11 mouse cellular contexts compared by ENCODE assay signal in genomic region chr2:74747006-74747405, GRCm38 (mm10). TPM values are rescaled to one million over a fixed set of nuclear protein-coding genes. Genes with fewer than 3 reads are reported as not detected.
A peak's percentile ranks its signal among the peaks of the same experiment; 100 is the strongest.
DNase-seq lines count a peak whose midpoint lies in the region; ATAC-seq and TF ChIP-seq lines count a peak whose summit lies in the region.
"Had no signal": no experiment of that assay in that cellular context is flagged by ENCODE, and none has a peak within 500 bp of the region (broad histone marks: within the 10 kb centered on the region; RNA-seq: fewer than 3 reads in every experiment).

No protein-coding gene starts in this region.

- no peak overlapping the region for H3K4me2 ChIP-seq in heart, postnatal 0 days (ENCODE audit: low read depth, low read length)
- H3K4me2 ChIP-seq in hindbrain, embryonic 13.5 days: peak overlapping the region; percentile 71
- peak overlapping the region; percentile 81 for H3K4me2 ChIP-seq in neural tube, embryonic 11.5 days (ENCODE audit: low read depth)

- H3K36me3 ChIP-seq in heart, postnatal 0 days (replicated peaks; ENCODE audit: control insufficient read depth, insufficient read depth, low read length): no peaks in the 10 kb centered on the region
- no peaks in the 10 kb centered on the region for H3K36me3 ChIP-seq in embryonic facial prominence, embryonic 10.5 days (replicated peaks)
- H3K36me3 ChIP-seq in hindbrain, embryonic 13.5 days: peaks cover 15% of the 10 kb centered on the region
- peaks cover 2% of the 10 kb centered on the region for H3K36me3 ChIP-seq in neural tube, embryonic 11.5 days (ENCODE audit: control insufficient read depth, insufficient read depth, low read length)

- intact Hi-C loops in heart, postnatal 10 days (cut with DNase I): no loop called here
- intact Hi-C loops in gastrocnemius, postnatal 14 days (cut with DNase I; ENCODE audit: low total_unique reads): no loop called here

- no peak for DNase-seq in heart, postnatal 0 days (ENCODE audit: low spot score)
- no peak for DNase-seq in heart, postnatal 10 days
- DNase-seq in embryonic facial prominence, embryonic 10.5 days (ENCODE audit: low spot score): peak; percentile 56
- peak; percentile 80 for DNase-seq in neural tube, embryonic 11.5 days (ENCODE audit: low spot score)
- DNase-seq in gastrocnemius, postnatal 14 days: no peak
- no peak for DNase-seq in testis, postnatal 10 days (ENCODE audit: low spot score)
- DNase-seq: lung, adult 2 months had no signal

- no peak for TF ChIP-seq EP300 in heart, postnatal 0 days (IDR thresholded peaks at IDR 0.05; ENCODE audit: low read depth)

- TF ChIP-seq CTCF in heart, postnatal 0 days (IDR thresholded peaks at IDR 0.05; ENCODE audit: low read depth): no peak

- WGBS in heart, postnatal 0 days: 4% methylated on average over 24 of the region's 24 CpGs
- 1% methylated on average over 24 of the region's 24 CpGs for WGBS in embryonic facial prominence, embryonic 10.5 days
- WGBS in hindbrain, embryonic 13.5 days: under 1% methylated on average over 24 of the region's 24 CpGs
- 2% methylated on average over 24 of the region's 24 CpGs for WGBS in neural tube, embryonic 11.5 days

- H3K4me1 ChIP-seq in heart, postnatal 0 days (ENCODE audit: control insufficient read depth, insufficient read depth): no peaks in the 10 kb centered on the region
- peaks cover 19% of the 10 kb centered on the region for H3K4me1 ChIP-seq in embryonic facial prominence, embryonic 10.5 days
- H3K4me1 ChIP-seq in hindbrain, embryonic 13.5 days (replicated peaks): peaks cover 65% of the 10 kb centered on the region
- H3K4me1 ChIP-seq in neural tube, embryonic 11.5 days (ENCODE audit: control insufficient read depth, insufficient read depth, low read length): peaks cover 72% of the 10 kb centered on the region

- H3K4me3 ChIP-seq in heart, postnatal 0 days (ENCODE audit: low read depth, low read length): 0 out of 2 replicates have a peak overlapping the region, but pooled peaks have one; percentile 18
- peak overlapping the region; percentile 45 for H3K4me3 ChIP-seq in embryonic facial prominence, embryonic 10.5 days
- peak overlapping the region; percentile 50 for H3K4me3 ChIP-seq in hindbrain, embryonic 13.5 days
- H3K4me3 ChIP-seq in neural tube, embryonic 11.5 days (ENCODE audit: low read depth, low read length): peak overlapping the region; percentile 63

- no peak for ATAC-seq in heart, postnatal 0 days (ENCODE audit: insufficient read depth, low read depth)
- ATAC-seq in hindbrain, embryonic 13.5 days (ENCODE audit: low FRiP score): no peak
- peak; percentile 13; the same call in 1 of the 2 replicates for ATAC-seq in neural tube, embryonic 11.5 days (ENCODE audit: insufficient read depth, low FRiP score, low TSS enrichment)
- ATAC-seq: midbrain, embryonic 16.5 days had no signal

- H3K27me3 ChIP-seq in heart, postnatal 0 days (ENCODE audit: control insufficient read depth, insufficient read depth, low read length): peaks cover 99% of the 10 kb centered on the region
- H3K27me3 ChIP-seq in embryonic facial prominence, embryonic 10.5 days (replicated peaks; ENCODE audit: low read depth, poor library complexity, severe bottlenecking): peaks cover 100% of the 10 kb centered on the region
- H3K27me3 ChIP-seq in hindbrain, embryonic 13.5 days: peaks cover 76% of the 10 kb centered on the region
- no peaks in the 10 kb centered on the region for H3K27me3 ChIP-seq in neural tube, embryonic 11.5 days (ENCODE audit: control insufficient read depth, insufficient read depth, low read length)

- H3K9ac ChIP-seq in heart, postnatal 0 days (replicated peaks; ENCODE audit: low read depth, low read length): no peak overlapping the region
- peak overlapping the region; percentile 94 for H3K9ac ChIP-seq in hindbrain, embryonic 13.5 days
- H3K9ac ChIP-seq in neural tube, embryonic 11.5 days (ENCODE audit: low read length): peak overlapping the region; percentile 98

- no peak overlapping the region for H3K27ac ChIP-seq in heart, postnatal 0 days (ENCODE audit: low read depth)
- H3K27ac ChIP-seq in embryonic facial prominence, embryonic 10.5 days (replicated peaks): peak overlapping the region; percentile 48
- H3K27ac ChIP-seq in hindbrain, embryonic 13.5 days: peak overlapping the region; percentile 98
- H3K27ac ChIP-seq in neural tube, embryonic 11.5 days (ENCODE audit: low read depth, low read length): peak overlapping the region; percentile 93

- H3K9me3 ChIP-seq in heart, postnatal 0 days (replicated peaks; ENCODE audit: control insufficient read depth, low read length): no peaks in the 10 kb centered on the region
- no peaks in the 10 kb centered on the region for H3K9me3 ChIP-seq in embryonic facial prominence, embryonic 10.5 days
- H3K9me3 ChIP-seq in hindbrain, embryonic 13.5 days: no peaks in the 10 kb centered on the region
- no peaks in the 10 kb centered on the region for H3K9me3 ChIP-seq in neural tube, embryonic 11.5 days (ENCODE audit: control insufficient read depth, low read length)

RNA-seq across cellular contexts. Expression of gene Hoxd1, which starts 15.8 kb away (rescaled TPM):
- not detected in 2 replicates for total RNA-seq in heart, postnatal 0 days (2014; rRNA removed; ENCODE audit: low replicate concordance)
- not detected in 2 replicates for polyA plus RNA-seq in heart, postnatal 0 days (2015; fragmentation: Nextera tagmentation; extraction: Ambion mirVana)
- total RNA-seq in heart, postnatal 10 days (2021): not detected
- 0.20 and 0.39 TPM in 2 replicates for polyA plus RNA-seq in embryonic facial prominence, embryonic 10.5 days (2016; fragmentation: Nextera tagmentation; extraction: Ambion mirVana)
- 1.6 and 2.5 TPM in 2 replicates for polyA plus RNA-seq in hindbrain, embryonic 13.5 days (2015; fragmentation: Nextera tagmentation; extraction: Ambion mirVana)
- 9.0 and 9.8 TPM in 2 replicates for polyA plus RNA-seq in neural tube, embryonic 11.5 days (2014; fragmentation: Nextera tagmentation; extraction: Ambion mirVana)
- not detected for total RNA-seq in gastrocnemius, postnatal 14 days (2021)
- total RNA-seq: granulocyte monocyte progenitor cell, adult 5-6 weeks had no signal
- polyA plus RNA-seq: lung, adult 2 months; midbrain, embryonic 16.5 days had no signal

RNA-seq across cellular contexts. Expression of gene Gm28230, which starts 20.5 kb away (rescaled TPM):
- 1.6 TPM in 1 of 2 replicates, not detected in the other for total RNA-seq in heart, postnatal 0 days (2014; rRNA removed; ENCODE audit: low replicate concordance)
- polyA plus RNA-seq in heart, postnatal 0 days (2015; fragmentation: Nextera tagmentation; extraction: Ambion mirVana): not detected in 2 replicates
- not detected for total RNA-seq in heart, postnatal 10 days (2021)
- polyA plus RNA-seq in embryonic facial prominence, embryonic 10.5 days (2016; fragmentation: Nextera tagmentation; extraction: Ambion mirVana): not detected in 2 replicates
- 1.3 and 1.5 TPM in 2 replicates for polyA plus RNA-seq in hindbrain, embryonic 13.5 days (2015; fragmentation: Nextera tagmentation; extraction: Ambion mirVana)
- polyA plus RNA-seq in neural tube, embryonic 11.5 days (2014; fragmentation: Nextera tagmentation; extraction: Ambion mirVana): 3.9 and 5.5 TPM in 2 replicates
- under 1 TPM; 0.33 to 0.35 TPM for total RNA-seq in gastrocnemius, postnatal 14 days (2021)
- total RNA-seq: granulocyte monocyte progenitor cell, adult 5-6 weeks; layer of hippocampus, postnatal 25 days had no signal
- polyA plus RNA-seq: midbrain, embryonic 16.5 days had no signal

RNA-seq across cellular contexts. Expression of gene Hoxd4, which starts 35.3 kb away (rescaled TPM):
- total RNA-seq in heart, postnatal 0 days (2014; rRNA removed; ENCODE audit: low replicate concordance): 0.19 TPM in 1 of 2 replicates, not detected in the other
- polyA plus RNA-seq in heart, postnatal 0 days (2015; fragmentation: Nextera tagmentation; extraction: Ambion mirVana): 0.05 and 0.11 TPM in 2 replicates
- under 1 TPM; 0.55 to 0.57 TPM for total RNA-seq in heart, postnatal 10 days (2021)
- not detected in 2 replicates for polyA plus RNA-seq in embryonic facial prominence, embryonic 10.5 days (2016; fragmentation: Nextera tagmentation; extraction: Ambion mirVana)
- polyA plus RNA-seq in hindbrain, embryonic 13.5 days (2015; fragmentation: Nextera tagmentation; extraction: Ambion mirVana): 4.1 and 4.2 TPM in 2 replicates
- polyA plus RNA-seq in neural tube, embryonic 11.5 days (2014; fragmentation: Nextera tagmentation; extraction: Ambion mirVana): 9.2 and 11.2 TPM in 2 replicates
- total RNA-seq in gastrocnemius, postnatal 14 days (2021): 1 to 10 TPM; 1.4 to 2.7 TPM
- total RNA-seq: granulocyte monocyte progenitor cell, adult 5-6 weeks; layer of hippocampus, postnatal 25 days had no signal
- polyA plus RNA-seq: midbrain, embryonic 16.5 days had no signal

RNA-seq across cellular contexts. Expression of gene Hoxd3, which starts 35.3 kb away (rescaled TPM):
- total RNA-seq in heart, postnatal 0 days (2014; rRNA removed; ENCODE audit: low replicate concordance): not detected in 2 replicates
- 0.04 TPM in 1 of 2 replicates, not detected in the other for polyA plus RNA-seq in heart, postnatal 0 days (2015; fragmentation: Nextera tagmentation; extraction: Ambion mirVana)
- not detected for total RNA-seq in heart, postnatal 10 days (2021)
- 1.7 and 6.9 TPM in 2 replicates for polyA plus RNA-seq in embryonic facial prominence, embryonic 10.5 days (2016; fragmentation: Nextera tagmentation; extraction: Ambion mirVana)
- 76.0 and 82.5 TPM in 2 replicates for polyA plus RNA-seq in hindbrain, embryonic 13.5 days (2015; fragmentation: Nextera tagmentation; extraction: Ambion mirVana)
- 52.7 and 55.0 TPM in 2 replicates for polyA plus RNA-seq in neural tube, embryonic 11.5 days (2014; fragmentation: Nextera tagmentation; extraction: Ambion mirVana)
- total RNA-seq in gastrocnemius, postnatal 14 days (2021): not detected
- total RNA-seq: granulocyte monocyte progenitor cell, adult 5-6 weeks; layer of hippocampus, postnatal 25 days had no signal
- polyA plus RNA-seq: midbrain, embryonic 16.5 days had no signal

RNA-seq across cellular contexts. Expression of gene Hoxd8, which starts 42.6 kb away (rescaled TPM):
- 1.5 TPM in 1 of 2 replicates, not detected in the other for total RNA-seq in heart, postnatal 0 days (2014; rRNA removed; ENCODE audit: low replicate concordance)
- polyA plus RNA-seq in heart, postnatal 0 days (2015; fragmentation: Nextera tagmentation; extraction: Ambion mirVana): 0.23 and 0.26 TPM in 2 replicates
- total RNA-seq in heart, postnatal 10 days (2021): 1 to 10 TPM; 1.9 to 2.5 TPM
- not detected in 2 replicates for polyA plus RNA-seq in embryonic facial prominence, embryonic 10.5 days (2016; fragmentation: Nextera tagmentation; extraction: Ambion mirVana)
- 0.79 and 1.5 TPM in 2 replicates for polyA plus RNA-seq in hindbrain, embryonic 13.5 days (2015; fragmentation: Nextera tagmentation; extraction: Ambion mirVana)
- polyA plus RNA-seq in neural tube, embryonic 11.5 days (2014; fragmentation: Nextera tagmentation; extraction: Ambion mirVana): 21.3 and 23.1 TPM in 2 replicates
- total RNA-seq in gastrocnemius, postnatal 14 days (2021): 10 to 100 TPM; 30.0 to 38.2 TPM
- total RNA-seq: granulocyte monocyte progenitor cell, adult 5-6 weeks; layer of hippocampus, postnatal 25 days had no signal
- polyA plus RNA-seq: midbrain, embryonic 16.5 days had no signal

Comparison
In these comparisons a context has a peak if more than half of its experiments do, and no peak if none do; other contexts are left out.
1. DNase-seq: peak in embryonic facial prominence, embryonic 10.5 days (single experiment) and neural tube, embryonic 11.5 days (single experiment); none in heart, postnatal 0 days (single experiment), heart, postnatal 10 days (0 of 2), gastrocnemius, postnatal 14 days (single experiment) and testis, postnatal 10 days (single experiment).
2. Peak in every context shown above with its lines, with median percentiles within 50 percentile points of each other: H3K4me3 ChIP-seq.